Mouse (Mus musculus) lung, embryonic 15.5 days (tissue): ENCODE data around the gene Mup12. TPM values are rescaled to one million over a fixed set of nuclear protein-coding genes. Genes with fewer than 3 reads are reported as not detected.
"Not testable (repeated sequence)": the region's sequence is repeated elsewhere in the genome, so short reads cannot be mapped to it uniquely, and the experiment has no call there.

Experiments used
- ATAC-seq: fragments of 200-750 bp; cut with Nextera tagmentation; 2 replicates; pipeline ENCODE4 v1.8.0; 2017; ENCODE audit warnings: moderate number of reproducible peaks, borderline replicate concordance; ENCODE audit not compliant: low FRiP score, low TSS enrichment; ENCODE audit errors: extremely low read depth
- H3K27ac ChIP-seq: fragments of 300-500 bp; sonication (generic); 2 replicates; pipeline ENCODE4 v1.5.1; 2015; ENCODE audit warnings: moderate library complexity, mild to moderate bottlenecking, inconsistent platforms
- H3K27me3 ChIP-seq: fragments of 300-500 bp; sonication (generic); 2 replicates; pipeline ENCODE4 v1.6.1; 2015; ENCODE audit warnings: inconsistent platforms
- H3K36me3 ChIP-seq: fragments of 300-500 bp; sonication (generic); 2 replicates; pipeline ENCODE4 v1.6.1; 2015; ENCODE audit warnings: inconsistent platforms
- H3K4me1 ChIP-seq: fragments of 300-500 bp; sonication (generic); 2 replicates; pipeline ENCODE4 v1.6.1; 2015; ENCODE audit warnings: inconsistent platforms
- H3K4me2 ChIP-seq: fragments of 300-500 bp; sonication (generic); 2 replicates; pipeline ENCODE4 v1.6.1; 2015; ENCODE audit warnings: inconsistent platforms, mild to moderate bottlenecking, moderate library complexity
- H3K4me3 ChIP-seq: fragments of 300-500 bp; sonication (generic); 2 replicates; pipeline ENCODE4 v1.5.1; 2015; ENCODE audit warnings: mild to moderate bottlenecking, inconsistent platforms
- H3K9ac ChIP-seq: fragments of 300-500 bp; sonication (generic); 2 replicates; pipeline ENCODE4 v1.6.1; 2015; ENCODE audit warnings: inconsistent platforms
- H3K9me3 ChIP-seq: fragments of 300-500 bp; sonication (generic); 2 replicates; pipeline ENCODE4 v1.6.1; 2016; ENCODE audit warnings: inconsistent platforms
- WGBS: fragments of 180-500 bp; shearing (Covaris S2); methylation state at CpG from one replicate; pipeline ENCODE4 v1.1.7; 2015; 5-methylcytosine and 5-hydroxymethylcytosine counted together
- polyA plus RNA-seq: library from polyadenylated mRNA; unstranded; fragments of >200 nt; fragmentation: Nextera tagmentation; extraction: Ambion mirVana; gene quantifications from 2 replicates; pipeline ENCODE4 v1.2.1, GENCODE M21; 2015

The Mup12 gene
- not detected in 2 replicates for polyA plus RNA-seq

- ATAC-seq, H3K36me3 ChIP-seq, H3K4me2 ChIP-seq, H3K4me1 ChIP-seq, H3K27ac ChIP-seq, H3K9ac ChIP-seq, H3K27me3 ChIP-seq, H3K4me3 ChIP-seq, H3K9me3 ChIP-seq: not testable (repeated sequence)
- 86% methylated on average over 3 of the region's 4 CpGs for WGBS
Measured at GRCm38 (mm10) chr4:60741226-60741625, at the start of gene Mup12. Gene Mup12 (minus strand): TSS chr4:60741326.

Other genes with a start within 250 kb of the Mup12 start
- gene Mup1, start 239.4 kb downstream of the Mup12 start, polyA plus RNA-seq, result not detected in 2 replicates
- gene Mup10, start 159.1 kb downstream of the Mup12 start, polyA plus RNA-seq, result not detected in 2 replicates
- not detected in 2 replicates for gene Mup11, start 78.9 kb downstream of the Mup12 start, polyA plus RNA-seq
- gene Mup22, start 80.1 kb upstream of the Mup12 start, polyA plus RNA-seq, result not detected in 2 replicates